Mouse (Mus musculus): ENCODE data around the gene Asic2. TPM values are rescaled to one million over a fixed set of nuclear protein-coding genes. Genes with fewer than 3 reads are reported as not detected.

The Asic2 gene
- polyA plus RNA-seq, 1 experiment from 2014 or later: not detected

GRCm38 (mm10) chr11:81094581-81094980, 873.7 kb downstream of the Asic2 start:
- peaks cover 3% of the 10 kb centered on the region; the same call in 1 of the 2 replicates for H3K27me3 ChIP-seq (ENCODE audit: insufficient read depth, low read length)
- H3K4me3 ChIP-seq (ENCODE audit: low read depth, low read length): no peak overlapping the region
- H3K27ac ChIP-seq (ENCODE audit: low read depth): no peak overlapping the region
- H3K9me3 ChIP-seq (ENCODE audit: low read length): no peaks in the 10 kb centered on the region
- 55% methylated on average over 8 of the region's 8 CpGs for WGBS (ENCODE audit: insufficient replicate concordance)
- no peak overlapping the region for H3K9ac ChIP-seq (replicated peaks)
- no peaks in the 10 kb centered on the region for H3K4me1 ChIP-seq (ENCODE audit: insufficient read depth)
- H3K4me2 ChIP-seq (ENCODE audit: low read depth, low read length): no peak overlapping the region
- ATAC-seq: no peak
- H3K36me3 ChIP-seq (replicated peaks; ENCODE audit: insufficient read depth, low read length): no peaks in the 10 kb centered on the region
- no peak for DNase-seq
- TF ChIP-seq CTCF (IDR thresholded peaks at IDR 0.05; ENCODE audit: low read depth) (no peak), EP300 (IDR thresholded peaks at IDR 0.05; ENCODE audit: low read depth) (no peak)

DNA sequence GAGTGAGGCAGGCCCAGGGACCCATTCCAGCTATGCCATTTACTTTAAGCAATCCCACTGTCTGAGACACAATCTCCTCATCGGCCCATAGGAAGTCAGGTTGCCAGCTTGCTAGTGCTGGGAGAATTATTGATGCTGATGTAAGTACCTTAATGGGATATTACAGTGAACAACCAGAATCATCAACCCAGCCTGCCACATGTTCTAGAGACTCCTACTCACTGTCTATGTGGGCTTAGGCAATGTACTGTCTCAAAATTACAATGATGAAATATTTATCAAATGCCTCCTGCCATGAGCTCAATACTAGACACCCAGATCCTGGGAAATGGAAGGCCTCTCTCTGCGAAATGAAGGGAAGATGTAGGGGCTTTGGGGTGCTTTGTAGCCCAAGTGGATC, 876.1 kb downstream of the Asic2 start:
- Histone ChIP-seq H3K27ac (ENCODE audit: low read depth) (no peak overlapping the region), H3K27me3 (ENCODE audit: insufficient read depth, low read length) (peaks cover 3% of the 10 kb centered on the region; the same call in 1 of the 2 replicates), H3K4me3 (ENCODE audit: low read depth, low read length) (no peak overlapping the region), H3K36me3 (replicated peaks; ENCODE audit: insufficient read depth, low read length) (no peaks in the 10 kb centered on the region), H3K4me1 (ENCODE audit: insufficient read depth) (no peaks in the 10 kb centered on the region), H3K4me2 (ENCODE audit: low read depth, low read length) (no peak overlapping the region), H3K9ac (replicated peaks) (no peak overlapping the region), H3K9me3 (ENCODE audit: low read length) (no peaks in the 10 kb centered on the region)
- TF ChIP-seq EP300 (IDR thresholded peaks at IDR 0.05; ENCODE audit: low read depth): no peak
- no peak for TF ChIP-seq CTCF (IDR thresholded peaks at IDR 0.05; ENCODE audit: low read depth)
- 66% methylated on average over 2 of the region's 2 CpGs for WGBS (ENCODE audit: insufficient replicate concordance)
- DNase-seq (no peak), ATAC-seq (no peak)

DNA sequence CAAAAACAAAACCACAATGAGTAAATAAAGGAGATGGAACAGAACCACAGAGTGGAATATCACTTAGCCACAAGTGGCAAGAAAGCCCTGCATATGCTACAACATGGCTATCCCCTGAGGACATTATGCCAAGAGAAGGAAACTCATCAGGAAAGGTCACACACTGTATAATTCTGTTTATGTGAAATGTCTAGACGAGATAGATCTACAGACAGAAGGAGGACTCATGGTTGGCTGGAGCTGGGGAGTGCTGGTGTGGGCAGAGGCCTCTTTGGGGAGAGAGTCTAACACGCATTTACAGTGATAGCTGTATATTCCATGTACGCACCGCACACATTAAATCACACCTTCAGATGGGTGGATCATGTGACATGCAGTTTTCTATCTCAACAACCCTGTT, 884.4 kb downstream of the Asic2 start:
- 69% methylated on average over 4 of the region's 4 CpGs for WGBS (ENCODE audit: insufficient replicate concordance)
- no peaks in the 10 kb centered on the region for H3K4me1 ChIP-seq (ENCODE audit: insufficient read depth)

GRCm38 (mm10) chr11:81080076-81080805, 888.0 kb downstream of the Asic2 start:
- no peaks in the 10 kb centered on the region for H3K4me1 ChIP-seq (ENCODE audit: insufficient read depth)
- 45% methylated on average over 11 of the region's 11 CpGs for WGBS (ENCODE audit: insufficient replicate concordance)
- H3K27ac ChIP-seq (ENCODE audit: low read depth): no peak overlapping the region
- no peak for TF ChIP-seq CTCF (IDR thresholded peaks at IDR 0.05; ENCODE audit: low read depth)
- no peak for TF ChIP-seq EP300 (IDR thresholded peaks at IDR 0.05; ENCODE audit: low read depth)
- no peak overlapping the region for H3K9ac ChIP-seq (replicated peaks)
- no peak for ATAC-seq
- no peak overlapping the region for H3K4me3 ChIP-seq (ENCODE audit: low read depth, low read length)
- H3K4me2 ChIP-seq (ENCODE audit: low read depth, low read length): no peak overlapping the region
- H3K27me3 ChIP-seq (ENCODE audit: insufficient read depth, low read length): no peaks in the 10 kb centered on the region
- no peaks in the 10 kb centered on the region for H3K9me3 ChIP-seq (ENCODE audit: low read length)
- DNase-seq: no peak
- H3K36me3 ChIP-seq (replicated peaks; ENCODE audit: insufficient read depth, low read length): no peaks in the 10 kb centered on the region

More for the DNA sequence above, 884.4 kb downstream of the Asic2 start:
- H3K27me3 ChIP-seq (ENCODE audit: insufficient read depth, low read length): no peaks in the 10 kb centered on the region
- H3K9ac ChIP-seq (replicated peaks): no peak overlapping the region
- no peaks in the 10 kb centered on the region for H3K36me3 ChIP-seq (replicated peaks; ENCODE audit: insufficient read depth, low read length)
- no peak overlapping the region for H3K4me3 ChIP-seq (ENCODE audit: low read depth, low read length)
- no peak overlapping the region for H3K4me2 ChIP-seq (ENCODE audit: low read depth, low read length)
- DNase-seq: no peak
- no peak overlapping the region for H3K27ac ChIP-seq (ENCODE audit: low read depth)
- ATAC-seq: no peak
- TF ChIP-seq CTCF (IDR thresholded peaks at IDR 0.05; ENCODE audit: low read depth) (no peak), EP300 (IDR thresholded peaks at IDR 0.05; ENCODE audit: low read depth) (no peak)
- H3K9me3 ChIP-seq (ENCODE audit: low read length): no peaks in the 10 kb centered on the region

GRCm38 (mm10) chr11:81079237-81079636, 889.0 kb downstream of the Asic2 start:
- 52% methylated on average over 3 of the region's 3 CpGs for WGBS (ENCODE audit: insufficient replicate concordance)
- no peak for ATAC-seq
- H3K9ac ChIP-seq (replicated peaks): no peak overlapping the region

DNA sequence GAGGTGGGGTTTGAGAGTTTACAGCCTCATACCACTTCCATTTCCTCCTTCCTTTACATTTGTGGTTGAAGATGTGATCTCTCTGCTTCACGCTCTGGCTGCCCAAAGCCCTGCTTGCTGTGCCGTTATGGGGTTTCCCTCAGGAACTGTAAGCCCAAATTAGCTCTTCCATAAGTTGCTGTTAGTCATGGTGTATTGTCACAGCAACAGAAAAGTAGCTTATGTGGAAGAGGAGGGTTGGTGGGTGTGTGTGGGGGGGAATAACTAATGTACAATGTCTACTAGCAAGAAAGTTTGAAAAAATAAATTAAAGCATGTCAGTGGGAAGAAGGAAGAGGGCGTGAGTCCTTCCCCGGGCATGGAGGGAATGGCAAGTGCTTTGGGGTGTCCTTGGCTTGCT, 896.4 kb downstream of the Asic2 start:
- Histone ChIP-seq H3K9ac (replicated peaks) (no peak overlapping the region), H3K9me3 (ENCODE audit: low read length) (no peaks in the 10 kb centered on the region), H3K27ac (ENCODE audit: low read depth) (no peak overlapping the region), H3K27me3 (ENCODE audit: insufficient read depth, low read length) (no peaks in the 10 kb centered on the region), H3K36me3 (replicated peaks; ENCODE audit: insufficient read depth, low read length) (no peaks in the 10 kb centered on the region), H3K4me2 (ENCODE audit: low read depth, low read length) (no peak overlapping the region), H3K4me3 (ENCODE audit: low read depth, low read length) (no peak overlapping the region), H3K4me1 (ENCODE audit: insufficient read depth) (no peaks in the 10 kb centered on the region)
- no peak for ATAC-seq
- DNase-seq: no peak
- WGBS (ENCODE audit: insufficient replicate concordance): 72% methylated on average over 4 of the region's 4 CpGs
- TF ChIP-seq CTCF (IDR thresholded peaks at IDR 0.05; ENCODE audit: low read depth): no peak
- no peak for TF ChIP-seq EP300 (IDR thresholded peaks at IDR 0.05; ENCODE audit: low read depth)

More at GRCm38 (mm10) chr11:81079237-81079636, 889.0 kb downstream of the Asic2 start:
- Histone ChIP-seq H3K4me3 (ENCODE audit: low read depth, low read length) (no peak overlapping the region), H3K4me1 (ENCODE audit: insufficient read depth) (no peaks in the 10 kb centered on the region), H3K27me3 (ENCODE audit: insufficient read depth, low read length) (no peaks in the 10 kb centered on the region), H3K9me3 (ENCODE audit: low read length) (no peaks in the 10 kb centered on the region), H3K4me2 (ENCODE audit: low read depth, low read length) (no peak overlapping the region), H3K27ac (ENCODE audit: low read depth) (no peak overlapping the region), H3K36me3 (replicated peaks; ENCODE audit: insufficient read depth, low read length) (no peaks in the 10 kb centered on the region)
- DNase-seq: no peak
- TF ChIP-seq CTCF (IDR thresholded peaks at IDR 0.05; ENCODE audit: low read depth) (no peak), EP300 (IDR thresholded peaks at IDR 0.05; ENCODE audit: low read depth) (no peak)
